Mouse (Mus musculus): ENCODE results near the gene Mybbp1a. TPM values are rescaled to one million over a fixed set of nuclear protein-coding genes. Genes with fewer than 3 reads are reported as not detected.

Gene Mybbp1a
- polyA plus RNA-seq, 1 experiment, result 201 TPM

DNA sequence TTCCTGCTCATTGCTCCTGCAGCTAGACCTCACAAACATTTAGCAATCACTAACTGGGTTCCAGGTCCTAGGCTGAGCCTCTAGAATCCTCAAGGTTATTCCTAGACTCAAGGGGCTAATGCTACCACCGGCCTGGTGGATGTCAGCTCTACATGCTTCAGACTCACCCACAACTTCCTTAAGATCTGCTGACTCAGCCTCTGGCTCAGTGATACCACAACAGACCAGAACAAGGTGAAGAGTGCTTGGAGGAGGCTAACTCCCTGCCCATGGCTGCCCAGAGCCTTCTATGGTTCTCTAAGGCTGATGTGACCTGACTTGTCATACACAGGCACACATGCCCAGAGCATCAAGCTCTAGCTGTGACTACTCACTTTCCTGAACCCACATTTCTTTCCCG lies 38.3 kb downstream of the Mybbp1a start:
- no peak for TF ChIP-seq GATA1 (IDR thresholded peaks at IDR 0.05; ENCODE audit: low read length)

DNA sequence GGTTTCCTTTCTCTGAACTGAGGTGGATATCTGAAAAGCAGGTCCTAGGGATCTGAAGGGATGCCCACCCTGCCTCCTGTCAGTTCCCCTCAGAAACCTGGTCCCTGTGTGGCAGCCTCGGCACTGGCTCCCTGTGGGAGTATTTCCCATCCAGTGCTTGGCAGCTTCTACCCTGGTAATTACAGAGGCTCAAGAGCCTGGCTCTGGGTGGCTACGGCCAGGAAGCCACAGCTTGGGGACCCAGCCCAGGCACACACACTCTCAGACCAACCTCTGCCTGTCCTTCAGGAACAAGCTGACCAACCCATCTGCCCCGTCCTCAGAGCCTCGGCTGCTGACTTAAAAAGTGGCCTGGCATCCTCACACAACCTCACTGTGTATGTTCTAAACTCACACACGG lies 40.2 kb downstream of the Mybbp1a start:
- TF ChIP-seq GATA1 (IDR thresholded peaks at IDR 0.05; ENCODE audit: low read length), result no peak

DNA sequence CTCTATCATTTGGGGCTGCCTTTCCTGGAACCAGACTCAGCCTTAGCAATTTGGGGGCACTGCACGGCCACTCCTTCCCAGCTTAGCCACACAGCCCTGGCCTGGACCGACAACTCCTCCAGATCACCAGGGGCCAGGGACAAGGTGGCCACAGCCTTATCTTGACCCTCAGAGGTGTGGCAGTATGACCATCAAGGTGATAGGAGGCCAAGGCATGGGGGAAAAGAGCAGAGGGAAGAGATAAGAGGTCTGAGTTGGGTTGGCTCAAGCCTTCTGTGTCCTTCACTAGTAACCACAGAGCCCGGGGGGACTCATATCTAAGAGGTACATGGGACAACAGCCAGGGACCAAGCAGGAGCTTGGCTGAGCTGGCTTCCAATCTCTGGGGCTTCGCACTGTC lies 40.8 kb downstream of the Mybbp1a start:
- TF ChIP-seq GATA1 (IDR thresholded peaks at IDR 0.05; ENCODE audit: low read length), result peak; percentile 96

DNA sequence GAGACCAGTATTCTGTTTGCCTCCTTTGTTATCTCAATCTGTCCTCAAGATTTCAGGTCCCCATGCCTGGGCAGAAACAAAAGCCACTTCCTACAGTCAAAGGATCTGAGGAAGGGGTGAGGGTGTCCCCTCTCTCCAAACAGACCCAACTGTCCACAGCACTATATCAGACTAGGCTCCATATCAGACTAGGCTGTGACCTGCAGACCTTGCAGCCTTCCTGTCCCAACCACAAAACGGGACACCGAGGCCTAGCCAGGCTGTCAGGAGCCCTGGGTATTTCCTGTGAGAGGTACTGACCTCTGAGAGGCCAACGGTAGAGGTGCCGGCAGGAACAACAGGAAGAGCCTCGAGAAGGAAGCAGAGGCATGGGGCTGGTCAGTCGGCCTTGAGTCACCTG lies 43.4 kb downstream of the Mybbp1a start:
- TF ChIP-seq GATA1 (IDR thresholded peaks at IDR 0.05; ENCODE audit: low read length), result peak; percentile 47

DNA sequence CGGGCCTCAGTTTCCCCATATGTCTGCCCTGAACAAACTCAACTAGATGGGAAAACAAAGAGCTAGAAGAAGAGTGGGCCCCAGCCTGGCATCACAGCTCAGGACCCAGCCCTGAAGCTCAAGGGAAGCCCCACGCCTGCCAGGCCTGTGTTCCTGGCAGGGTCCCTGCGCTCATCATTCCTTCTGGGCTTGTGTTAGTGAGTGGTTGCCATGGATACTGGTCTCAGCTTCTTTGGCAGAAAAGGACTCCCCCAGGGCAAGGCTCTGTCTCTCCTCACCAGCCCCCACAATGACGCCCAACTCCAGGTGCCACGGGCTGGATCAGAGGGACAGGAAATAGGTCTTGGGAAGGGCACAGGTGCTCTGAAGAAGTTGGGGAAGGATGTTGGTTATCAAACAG lies 44.0 kb downstream of the Mybbp1a start:
- no peak for TF ChIP-seq GATA1 (IDR thresholded peaks at IDR 0.05; ENCODE audit: low read length)

DNA sequence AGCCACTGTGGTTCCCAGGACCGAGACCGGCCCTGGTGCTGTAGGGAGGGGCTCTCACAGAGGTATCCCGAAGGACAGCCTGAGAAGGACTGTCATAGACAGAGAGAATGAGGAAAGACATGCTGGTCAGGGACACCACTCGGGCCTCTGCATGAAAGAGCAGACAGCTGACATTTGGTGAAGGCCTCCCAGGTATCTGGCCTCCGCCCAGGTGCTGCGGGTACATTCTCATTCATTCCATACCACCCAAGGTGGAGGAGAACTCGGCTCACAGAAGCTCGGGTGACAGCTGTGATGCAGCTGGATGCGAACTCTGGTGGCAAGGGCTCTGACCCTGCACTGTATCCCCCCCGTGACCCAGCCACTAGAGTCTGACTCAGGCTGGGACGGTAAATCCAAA lies 44.8 kb downstream of the Mybbp1a start:
- TF ChIP-seq GATA1 (IDR thresholded peaks at IDR 0.05; ENCODE audit: low read length), result no peak

DNA sequence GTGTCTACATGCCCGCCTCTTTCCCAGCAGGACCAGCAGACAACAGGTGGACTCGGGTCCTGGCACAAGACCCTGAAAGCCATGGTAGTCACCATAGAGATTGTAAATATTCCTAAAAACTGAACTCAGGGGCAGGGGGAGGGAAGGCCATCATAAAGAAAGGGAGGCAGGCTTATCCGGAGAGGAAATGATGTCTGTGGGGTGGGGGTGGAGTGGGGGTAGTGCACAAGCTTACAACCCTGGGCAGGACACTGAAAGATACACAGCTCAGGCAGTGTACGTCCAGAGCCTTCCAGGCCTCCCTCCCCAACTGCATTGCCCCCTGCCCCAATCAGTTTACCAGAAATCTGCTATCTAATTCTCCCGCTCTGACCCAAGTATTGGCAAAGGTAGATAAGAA lies 46.0 kb downstream of the Mybbp1a start:
- TF ChIP-seq GATA1 (IDR thresholded peaks at IDR 0.05; ENCODE audit: low read length), result no peak

DNA sequence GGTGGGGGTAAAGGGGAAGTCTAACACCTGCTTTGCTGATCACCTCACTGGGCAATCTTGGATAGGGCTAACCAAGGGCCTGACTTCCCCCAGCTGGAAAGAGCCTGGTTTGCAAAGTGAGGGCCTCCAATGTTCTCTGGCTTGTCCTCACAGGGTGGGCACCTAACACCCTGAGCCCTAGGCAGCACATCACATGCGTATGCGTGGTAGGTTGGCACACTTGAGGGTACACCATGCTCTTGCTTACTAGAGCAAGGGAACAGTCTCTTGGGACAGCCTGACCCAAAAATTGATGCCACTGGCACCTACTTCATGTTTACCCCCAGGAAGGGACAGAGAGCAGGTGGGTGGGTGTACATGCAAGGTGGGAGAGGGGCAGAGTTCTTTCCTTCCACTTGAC lies 46.6 kb downstream of the Mybbp1a start:
- TF ChIP-seq GATA1 (IDR thresholded peaks at IDR 0.05; ENCODE audit: low read length), result no peak

DNA sequence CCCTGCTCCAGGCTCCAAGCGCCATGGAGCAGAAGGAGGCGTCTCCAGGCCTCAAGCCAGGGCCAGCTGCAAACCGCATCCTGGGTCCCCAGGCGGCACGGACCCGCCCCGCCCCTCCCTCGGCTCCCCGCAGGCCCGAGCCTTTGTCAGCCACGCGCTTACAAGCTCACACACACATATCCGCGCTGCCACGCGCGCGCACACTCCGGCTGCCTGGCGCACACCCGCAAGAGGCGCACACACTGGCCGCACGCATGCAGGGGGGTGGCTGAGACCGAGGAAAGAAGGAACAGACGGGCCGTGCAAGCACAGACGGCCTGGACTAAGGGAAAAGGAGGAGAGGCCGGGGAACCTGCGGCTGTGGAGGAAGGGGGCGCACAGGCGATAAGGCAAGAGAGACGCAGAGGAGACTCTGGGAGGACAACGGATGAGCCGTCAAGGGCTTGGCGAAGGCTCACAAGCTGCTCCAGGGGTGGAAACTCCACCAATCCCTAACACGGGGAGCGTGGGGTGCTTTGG lies 47.7 kb downstream of the Mybbp1a start:
- TF ChIP-seq GATA1 (IDR thresholded peaks at IDR 0.05; ENCODE audit: low read length), result no peak

DNA sequence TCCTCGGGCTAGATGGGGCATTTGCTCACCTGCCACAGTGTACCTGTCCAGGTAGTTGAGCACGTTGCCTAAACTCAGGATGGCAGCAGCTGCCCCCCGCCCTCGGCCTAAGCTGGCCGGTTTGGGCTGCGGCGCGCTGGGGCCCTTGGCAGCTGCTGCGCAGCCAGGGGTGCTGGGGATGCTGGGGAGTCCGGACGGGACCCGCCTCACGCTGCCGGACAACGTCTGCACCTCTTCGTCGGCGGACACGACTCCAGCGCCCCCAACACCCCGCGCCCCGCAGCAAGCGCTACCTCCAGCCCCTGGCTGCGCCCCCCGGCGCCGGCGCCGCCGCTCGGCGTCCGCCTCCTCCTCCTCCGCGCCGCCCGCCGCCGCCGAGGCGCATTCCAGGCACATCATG lies 48.2 kb downstream of the Mybbp1a start:
- TF ChIP-seq GATA1 (IDR thresholded peaks at IDR 0.05; ENCODE audit: low read length), result no peak

DNA sequence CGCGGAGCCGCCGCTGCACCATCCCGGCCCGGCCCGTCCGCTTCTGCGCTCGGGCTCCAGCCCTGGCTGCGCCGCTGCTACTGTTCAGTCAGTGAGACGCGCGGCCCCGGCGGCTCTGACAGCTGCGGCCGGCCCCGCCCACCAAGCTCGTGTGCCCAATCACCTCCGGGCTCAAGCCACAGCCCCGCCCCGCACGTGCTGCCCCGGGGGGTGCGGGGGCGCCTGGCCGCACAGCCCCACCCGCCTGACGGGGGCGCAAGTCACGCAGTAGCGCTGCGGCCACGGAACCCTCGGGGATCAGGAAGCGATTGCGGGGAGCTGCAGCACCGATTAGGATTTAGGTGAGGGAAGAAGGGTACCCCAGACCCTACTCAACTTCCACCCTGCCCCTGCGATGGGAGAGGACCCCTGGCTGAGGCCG lies 48.7 kb downstream of the Mybbp1a start, which contains the start of gene Spns2:
Spns2 (minus strand) TSS at position 24 of the 421 bp plus-strand sequence.
- TF ChIP-seq GATA1 (IDR thresholded peaks at IDR 0.05; ENCODE audit: low read length), result no peak

DNA sequence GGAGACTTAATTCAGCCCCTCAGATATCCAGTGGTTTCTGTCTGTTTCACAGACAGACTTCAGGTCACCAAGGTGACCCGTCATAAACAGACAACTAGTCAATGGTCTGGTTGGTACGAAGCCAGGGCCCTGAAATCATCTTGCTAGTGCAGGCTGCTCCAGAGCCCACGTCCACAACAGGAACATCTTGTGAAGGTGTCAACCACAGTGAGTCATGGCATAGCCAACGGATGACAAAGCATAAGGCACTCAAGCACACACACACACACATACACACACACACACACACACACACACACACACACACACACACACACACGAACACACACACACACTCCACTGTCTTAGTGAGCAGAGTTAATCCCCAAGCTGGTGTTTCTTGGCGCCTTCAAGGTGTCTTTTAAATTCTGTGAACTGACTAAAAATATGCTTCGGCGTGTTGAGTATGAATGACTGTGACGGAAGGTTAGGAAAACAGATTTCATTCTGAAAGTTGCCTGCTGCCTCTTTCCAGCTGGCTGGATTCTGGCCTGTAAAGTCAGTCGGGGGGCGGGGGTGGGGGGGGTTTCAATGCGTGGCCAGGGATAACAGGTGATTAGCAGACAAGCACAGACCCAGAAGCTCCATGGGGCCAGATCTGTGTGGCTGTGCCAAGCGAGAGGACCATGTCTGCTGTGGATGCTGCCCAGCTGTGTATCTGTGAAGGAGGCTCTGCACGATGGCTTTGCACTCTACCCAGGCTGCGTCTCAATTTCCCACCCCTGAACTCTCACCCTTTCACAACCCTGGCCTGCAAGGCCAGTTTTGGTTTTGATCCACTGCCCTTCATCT lies 50.2 kb downstream of the Mybbp1a start:
- no peak for TF ChIP-seq GATA1 (IDR thresholded peaks at IDR 0.05; ENCODE audit: low read length)

DNA sequence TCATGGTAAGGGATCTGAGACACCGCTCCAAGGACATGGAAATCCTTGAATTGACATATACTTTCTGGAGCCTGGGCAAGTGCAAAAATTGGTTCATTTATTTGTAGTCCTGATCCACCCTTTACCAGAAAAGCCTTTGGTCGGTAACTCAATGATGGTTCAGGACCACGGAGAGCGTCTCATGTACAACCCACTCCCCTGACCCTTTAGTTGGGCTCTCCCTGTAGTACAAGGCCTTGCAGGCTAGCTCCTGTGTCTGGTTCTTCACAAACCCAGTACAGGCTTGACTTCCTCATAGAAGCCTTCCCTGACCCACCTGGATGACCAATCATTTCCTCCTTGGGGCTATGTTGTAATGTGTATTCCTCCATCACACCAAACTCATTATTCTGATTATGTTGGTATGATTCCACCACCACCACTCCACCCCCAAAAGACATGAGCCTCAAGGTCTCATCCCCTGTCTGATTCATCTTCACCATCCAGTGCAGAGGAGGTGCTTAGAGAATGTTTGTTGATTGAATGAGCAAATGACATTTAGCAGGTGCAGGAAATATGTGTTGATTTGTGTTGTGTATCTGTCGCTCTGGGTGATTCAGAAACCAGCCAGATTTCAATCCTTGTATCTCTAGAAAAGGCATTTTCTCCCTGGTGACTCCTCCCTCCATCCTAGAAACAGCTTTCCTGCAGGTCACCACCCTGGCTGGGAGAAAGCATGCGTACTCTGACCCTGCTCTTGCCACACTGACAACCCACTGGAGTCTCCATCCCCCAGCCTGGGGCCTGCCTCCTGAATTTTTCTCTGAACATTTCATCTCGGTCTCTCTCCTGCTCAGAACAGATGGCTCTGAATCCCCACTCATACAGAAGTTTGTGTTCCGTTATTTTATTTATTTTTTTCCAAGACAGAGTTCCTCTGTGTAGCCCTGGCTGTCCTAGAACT lies 53.2 kb downstream of the Mybbp1a start:
- TF ChIP-seq GATA1 (IDR thresholded peaks at IDR 0.05; ENCODE audit: low read length), result no peak

DNA sequence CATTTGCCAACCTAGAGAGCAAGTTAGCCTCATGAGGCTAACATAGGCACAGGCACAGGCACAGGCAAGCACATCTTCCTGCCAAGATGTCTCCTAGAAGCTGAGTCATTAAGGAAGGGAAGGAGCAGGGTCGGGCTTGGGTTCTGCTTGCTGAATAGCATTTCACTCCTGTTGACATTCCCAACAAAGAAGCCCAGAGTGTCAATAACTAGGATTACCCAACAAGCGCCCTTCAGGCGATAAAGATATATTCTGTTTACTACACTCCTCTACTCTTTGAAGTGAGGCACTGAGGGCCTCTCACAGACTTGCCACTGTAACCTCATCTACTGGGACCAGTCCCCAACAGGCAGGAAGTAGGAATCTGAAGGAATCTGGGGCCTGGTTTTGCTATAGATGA lies 54.9 kb downstream of the Mybbp1a start:
- TF ChIP-seq GATA1 (IDR thresholded peaks at IDR 0.05; ENCODE audit: low read length), result no peak

DNA sequence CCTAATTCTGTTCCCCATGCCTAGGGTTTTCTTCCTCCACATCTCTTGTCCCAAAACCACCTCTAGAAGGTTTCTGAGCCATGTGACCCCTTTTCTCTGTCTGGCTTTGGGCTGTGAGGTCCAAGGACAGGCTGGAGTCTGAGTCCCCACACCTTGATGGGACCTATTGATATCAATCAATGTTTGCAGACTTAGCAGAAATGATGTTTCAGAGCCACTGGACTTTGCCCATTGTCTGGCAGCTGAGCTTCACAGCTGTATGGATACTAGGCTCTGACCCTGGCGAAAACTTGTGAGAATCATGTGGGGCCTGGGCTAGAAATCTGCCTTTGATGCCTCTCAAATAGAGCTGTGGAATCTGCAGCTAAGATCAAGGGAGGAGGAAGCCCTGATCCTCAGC lies 55.6 kb downstream of the Mybbp1a start:
- TF ChIP-seq GATA1 (IDR thresholded peaks at IDR 0.05; ENCODE audit: low read length), result no peak

DNA sequence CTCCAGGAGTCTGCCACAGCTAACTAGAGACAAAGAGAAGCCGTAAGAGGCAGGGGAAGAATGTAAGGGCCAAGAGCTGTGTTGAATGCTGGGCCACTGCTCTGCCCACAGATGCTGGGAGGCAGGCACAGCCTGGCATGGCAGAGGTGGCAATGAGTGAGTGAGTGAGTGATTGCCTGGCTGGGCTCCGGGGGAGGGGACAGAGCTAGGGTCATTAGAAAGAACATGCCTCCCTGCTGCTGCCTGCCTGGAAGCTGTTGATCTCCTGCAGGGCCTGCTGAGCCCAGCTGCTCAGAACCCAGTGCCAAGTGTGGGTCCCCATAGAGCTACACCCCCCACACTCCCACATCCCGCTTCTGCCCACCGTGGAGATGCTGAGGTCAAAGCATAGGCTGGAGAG lies 56.2 kb downstream of the Mybbp1a start:
- no peak for TF ChIP-seq GATA1 (IDR thresholded peaks at IDR 0.05; ENCODE audit: low read length)
